Mouse (Mus musculus) C3H10T1/2 (cell line): ENCODE results near the gene Gm10486. TPM values are rescaled to one million over a fixed set of nuclear protein-coding genes. Genes with fewer than 3 reads are reported as not detected.

Experiments
- polyA plus RNA-seq, 2 experiments: library from polyadenylated mRNA; unstranded; fragments of >200 nt; fragmentation: generic; extraction: Trizol; gene quantifications; one replicate each; pipeline ENCODE4 v1.2.1; 2012; ENCODE audit warnings: missing spikeins in 2 of 2

Gm10486 gene
- polyA plus RNA-seq: not detected

GRCm38 (mm10) chrX:35067084-35067483, at the start of gene Gm10486:
Gene Gm10486 (plus strand): TSS chrX:35067384.

